Mouse (Mus musculus): Measurements from ENCODE around the gene Ube2v1.

GRCm38 (mm10) chr2:167631181-167631590 is 709 bp downstream of the Ube2v1 start:
- no peak for TF ChIP-seq CTCF (IDR thresholded peaks at IDR 0.05; ENCODE audit: extremely low read depth, insufficient read length, insufficient replicate concordance, low read depth, low read length)
- TF ChIP-seq POLR2A (IDR thresholded peaks at IDR 0.05; ENCODE audit: low read depth, low read length), result no peak
